Mouse (Mus musculus) lung, embryonic 14.5 days (tissue): ENCODE results near the gene Gjb1. TPM values are rescaled to one million over a fixed set of nuclear protein-coding genes. Genes with fewer than 3 reads are reported as not detected.
A peak's percentile ranks its signal among the peaks of the same experiment; 100 is the strongest.
"Not testable (repeated sequence)": the region's sequence is repeated elsewhere in the genome, so short reads cannot be mapped to it uniquely, and the experiment has no call there.

Source experiments
- ATAC-seq: fragments of 200-750 bp; cut with Nextera tagmentation; 2 replicates; pipeline ENCODE4 v1.8.0; 2017; ENCODE audit warnings: mild to moderate bottlenecking, moderate TSS enrichment, moderate library complexity; ENCODE audit not compliant: insufficient read depth
- DNase-seq: peaks from one replicate; pipeline ENCODE4 v3.0.0-alpha.2; 2015
- H3K27ac ChIP-seq: fragments of 300-500 bp; sonication (generic); 2 replicates; pipeline ENCODE4 v1.5.1; 2014; ENCODE audit warnings: low read depth, mild to moderate bottlenecking, moderate library complexity
- H3K27me3 ChIP-seq: fragments of 300-500 bp; sonication (generic); 2 replicates; pipeline ENCODE4 v1.6.1; 2014; ENCODE audit warnings: low read length, control low read depth; ENCODE audit not compliant: insufficient read depth
- H3K36me3 ChIP-seq: fragments of 300-500 bp; sonication (generic); 2 replicates; pipeline ENCODE4 v1.6.1; 2014; ENCODE audit warnings: control low read depth; ENCODE audit not compliant: insufficient read depth
- H3K4me1 ChIP-seq: fragments of 300-500 bp; sonication (generic); 2 replicates; pipeline ENCODE4 v1.6.1; 2014; ENCODE audit warnings: antibody characterized with exemption, control low read depth; ENCODE audit not compliant: insufficient read depth
- H3K4me2 ChIP-seq: fragments of 300-500 bp; sonication (generic); 2 replicates; pipeline ENCODE4 v1.6.1; 2014; ENCODE audit warnings: mild to moderate bottlenecking
- H3K4me3 ChIP-seq: fragments of 300-500 bp; sonication (generic); 2 replicates; pipeline ENCODE4 v1.5.1; 2014; ENCODE audit warnings: low read depth, low read length
- H3K9ac ChIP-seq: fragments of 300-500 bp; sonication (generic); 2 replicates; pipeline ENCODE4 v1.6.1; 2014
- H3K9me3 ChIP-seq: fragments of 300-500 bp; sonication (generic); 2 replicates; pipeline ENCODE4 v1.6.1; 2016; ENCODE audit warnings: low read depth, low read length, control low read depth
- CTCF ChIP-seq: IDR thresholded peaks from 2 replicates; pipeline ENCODE4 v1.5.1; 2016; ENCODE audit warnings: antibody characterized with exemption, low read depth
- WGBS: fragments of 180-500 bp; shearing (Covaris S2); extraction: QIAGEN DNeasy Blood & Tissue Kit; methylation state at CpG from one replicate; pipeline ENCODE4 v1.1.7; 2014; 5-methylcytosine and 5-hydroxymethylcytosine counted together
- polyA plus RNA-seq: library from polyadenylated mRNA; unstranded; fragments of >200 nt; fragmentation: Nextera tagmentation; extraction: Ambion mirVana; gene quantifications from 2 replicates; pipeline ENCODE4 v1.2.1, GENCODE M21; 2014

Gene Gjb1
- polyA plus RNA-seq, 1 experiment from 2014 or later, result 0.67 TPM

DNA sequence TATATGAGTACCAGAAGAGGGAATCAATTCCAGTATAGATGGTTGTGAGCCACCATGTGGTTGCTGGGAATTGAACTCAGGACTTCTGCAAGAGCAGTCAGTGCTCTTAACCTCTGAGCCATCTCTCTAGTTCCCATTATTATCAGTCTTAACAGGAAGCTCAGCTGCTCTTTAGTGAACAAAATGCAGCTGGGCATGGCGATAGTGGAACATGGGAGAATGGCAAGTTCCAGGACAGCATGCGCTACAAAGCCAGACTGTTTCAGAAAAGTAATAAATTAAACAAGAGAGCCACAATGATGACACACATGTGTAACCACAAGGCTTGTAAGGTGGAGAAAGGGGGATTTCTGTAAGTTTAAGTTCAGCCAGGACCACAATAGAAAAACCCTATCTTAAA is 30.7 kb upstream of the Gjb1 start:
- Histone ChIP-seq H3K9ac (no peak overlapping the region), H3K4me3 (no peak overlapping the region), H3K27me3 (no peaks in the 10 kb centered on the region), H3K27ac (no peak overlapping the region), H3K4me2 (no peak overlapping the region), H3K36me3 (no peaks in the 10 kb centered on the region), H3K4me1 (no peaks in the 10 kb centered on the region), H3K9me3 (no peaks in the 10 kb centered on the region)
- DNase-seq, result no peak
- WGBS, result 79% methylated on average over 2 of the region's 2 CpGs
- ATAC-seq, result no peak
- TF ChIP-seq CTCF, result no peak

DNA sequence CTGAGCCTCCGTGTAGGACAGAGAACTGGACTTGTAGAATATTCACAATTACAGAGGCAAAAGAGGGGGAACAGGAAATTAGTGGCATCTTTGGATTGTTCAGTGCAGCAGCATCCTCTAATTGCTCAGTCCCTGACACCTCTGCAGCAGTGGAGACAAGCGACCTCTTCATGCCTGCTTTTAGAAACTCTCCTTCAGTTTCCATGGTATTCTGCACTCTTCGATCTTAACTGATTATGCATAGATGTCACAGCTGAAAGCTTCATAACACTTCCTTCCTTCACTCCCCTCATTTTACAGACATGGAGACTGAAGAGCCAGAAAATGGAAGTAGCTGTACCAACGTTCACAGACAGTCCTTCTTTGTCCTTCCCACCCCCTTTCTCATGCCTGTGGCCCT is 29.7 kb upstream of the Gjb1 start:
- Histone ChIP-seq H3K4me3 (no peak overlapping the region), H3K27me3 (no peaks in the 10 kb centered on the region), H3K27ac (no peak overlapping the region), H3K4me2 (no peak overlapping the region), H3K9me3 (no peaks in the 10 kb centered on the region), H3K4me1 (no peaks in the 10 kb centered on the region), H3K9ac (no peak overlapping the region), H3K36me3 (no peaks in the 10 kb centered on the region)
- TF ChIP-seq CTCF, result no peak
- WGBS, result 38% methylated on average over 4 of the region's 4 CpGs
- ATAC-seq (no peak), DNase-seq (no peak)

DNA sequence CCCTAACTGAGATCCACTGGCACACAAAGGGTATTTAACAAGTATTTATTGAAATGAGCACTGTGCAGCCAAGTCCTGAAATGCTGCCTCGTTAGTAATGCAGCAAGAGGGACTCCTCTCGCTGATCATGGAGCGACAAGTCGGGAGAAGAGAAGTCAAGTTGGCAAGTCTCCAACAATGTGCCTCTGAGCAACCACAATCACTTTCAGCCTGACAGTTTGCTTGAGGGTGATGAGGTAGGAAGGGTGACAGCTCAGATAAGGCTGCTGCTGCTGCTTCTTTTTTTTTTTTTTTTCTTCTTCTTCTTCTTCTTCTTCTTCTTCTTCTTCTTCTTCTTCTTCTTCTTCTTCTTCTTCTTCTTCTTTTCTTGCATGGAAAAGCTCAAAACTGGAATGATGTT is 25.0 kb upstream of the Gjb1 start:
- no peaks in the 10 kb centered on the region for H3K27me3 ChIP-seq
- H3K9ac ChIP-seq, result no peak overlapping the region
- WGBS, result 19% methylated on average over 4 of the region's 4 CpGs
- TF ChIP-seq CTCF, result no peak
- H3K4me1 ChIP-seq, result no peaks in the 10 kb centered on the region
- peak; percentile 75 for DNase-seq
- H3K4me3 ChIP-seq, result no peak overlapping the region
- no peaks in the 10 kb centered on the region for H3K36me3 ChIP-seq
- ATAC-seq, result peak; percentile 63; the same call in 1 of the 2 replicates
- H3K9me3 ChIP-seq, result no peaks in the 10 kb centered on the region
- no peak overlapping the region for H3K27ac ChIP-seq
- no peak overlapping the region for H3K4me2 ChIP-seq

DNA sequence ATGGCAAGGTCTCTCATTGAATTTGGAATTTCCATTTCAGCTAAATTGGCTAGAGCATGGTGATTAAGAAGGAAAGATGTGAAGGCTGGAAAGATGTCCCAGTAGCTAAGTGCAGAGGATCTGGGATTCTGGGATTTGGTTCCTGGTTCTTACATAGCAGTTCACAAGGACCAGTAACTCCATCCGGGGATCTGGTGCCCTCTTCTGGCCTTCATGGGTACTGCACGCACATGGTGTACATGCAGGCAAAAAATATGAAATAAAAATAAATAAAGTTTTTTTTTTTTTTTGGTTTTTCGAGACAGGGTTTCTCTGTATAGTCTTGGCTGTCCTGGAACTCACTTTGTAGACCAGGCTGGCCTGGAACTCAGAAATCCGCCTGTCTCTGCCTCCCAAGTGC is 17.3 kb upstream of the Gjb1 start:
- peak; percentile 19 for DNase-seq
- 66% methylated on average over 4 of the region's 4 CpGs for WGBS
- peak; percentile 36; the same call in 1 of the 2 replicates for TF ChIP-seq CTCF
- not testable (repeated sequence) for H3K4me3 ChIP-seq, H3K4me1 ChIP-seq, H3K36me3 ChIP-seq, H3K4me2 ChIP-seq, H3K9ac ChIP-seq, ATAC-seq, H3K27me3 ChIP-seq, H3K27ac ChIP-seq, H3K9me3 ChIP-seq

DNA sequence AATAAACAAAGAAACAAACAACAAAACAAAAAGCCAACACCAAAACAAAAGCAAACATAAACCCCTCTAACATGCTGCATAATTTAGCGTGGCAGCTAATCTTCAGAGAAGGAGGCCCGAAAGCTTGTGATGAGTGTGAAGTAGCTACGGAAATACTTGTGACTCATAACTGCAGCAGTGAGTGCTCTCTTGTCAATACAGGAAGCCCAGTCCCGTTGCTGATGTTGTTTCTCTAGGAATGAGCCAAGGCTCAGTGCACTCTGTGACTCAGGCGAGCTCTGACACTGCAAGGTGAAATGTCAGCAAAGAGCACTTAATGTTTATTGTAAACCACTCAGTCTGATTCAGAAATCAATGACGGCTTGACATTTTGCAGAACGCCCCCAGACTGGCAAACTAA is 7.2 kb upstream of the Gjb1 start:
- no peaks in the 10 kb centered on the region for H3K36me3 ChIP-seq
- no peaks in the 10 kb centered on the region for H3K9me3 ChIP-seq
- TF ChIP-seq CTCF, result no peak
- H3K4me1 ChIP-seq, result no peaks in the 10 kb centered on the region
- no peak for ATAC-seq
- no peak for DNase-seq
- H3K27ac ChIP-seq, result no peak overlapping the region
- H3K9ac ChIP-seq, result no peak overlapping the region
- WGBS, result 44% methylated on average over 7 of the region's 7 CpGs
- no peak overlapping the region for H3K4me2 ChIP-seq
- no peak overlapping the region for H3K4me3 ChIP-seq
- H3K27me3 ChIP-seq, result no peaks in the 10 kb centered on the region

DNA sequence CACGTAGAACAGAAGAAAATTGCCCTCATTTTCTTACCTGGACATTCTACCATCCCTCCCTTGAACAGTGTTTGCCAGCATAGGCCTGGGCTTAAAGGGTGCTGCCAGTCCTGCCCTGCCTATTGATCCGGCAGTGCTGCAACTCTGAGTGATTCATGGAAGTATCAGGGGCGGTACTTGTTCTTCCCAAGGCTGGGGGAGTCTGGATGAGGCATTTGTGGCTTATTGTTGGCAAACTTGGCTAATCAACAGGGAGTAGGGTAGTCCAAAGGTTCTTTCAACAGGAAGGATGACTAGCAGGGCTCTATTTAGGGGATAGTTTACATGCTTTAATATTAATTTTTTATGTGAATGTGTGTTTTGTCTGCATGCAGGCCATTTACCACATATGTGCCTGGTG is 5.6 kb upstream of the Gjb1 start:
- Histone ChIP-seq H3K4me1 (no peaks in the 10 kb centered on the region), H3K36me3 (no peaks in the 10 kb centered on the region), H3K9me3 (no peaks in the 10 kb centered on the region), H3K27ac (no peak overlapping the region), H3K27me3 (no peaks in the 10 kb centered on the region), H3K9ac (no peak overlapping the region), H3K4me3 (no peak overlapping the region), H3K4me2 (no peak overlapping the region)
- no peak for DNase-seq
- WGBS, result 61% methylated on average over 3 of the region's 3 CpGs
- no peak for TF ChIP-seq CTCF
- ATAC-seq, result no peak

DNA sequence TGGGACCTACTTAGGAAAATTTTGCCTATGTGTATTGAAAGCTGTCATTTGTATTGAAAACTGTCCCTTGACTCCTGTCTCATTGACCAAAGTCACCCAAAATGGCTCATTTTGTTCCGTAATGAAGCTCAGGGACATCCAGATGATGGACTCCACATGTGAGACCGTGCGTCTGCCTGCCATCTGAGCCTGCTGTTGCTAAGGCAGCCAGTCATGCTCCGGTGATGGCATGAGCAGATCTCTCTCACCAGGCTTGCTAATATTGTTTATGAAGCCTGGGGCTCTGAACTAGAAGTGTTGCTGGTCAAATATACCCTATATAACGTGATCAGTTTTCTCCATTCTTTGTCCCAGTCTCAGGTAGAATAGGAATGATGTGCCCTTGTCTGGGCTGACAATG is 3.2 kb upstream of the Gjb1 start:
- no peak for ATAC-seq
- H3K9me3 ChIP-seq, result no peaks in the 10 kb centered on the region
- no peak for TF ChIP-seq CTCF
- no peak overlapping the region for H3K27ac ChIP-seq
- no peaks in the 10 kb centered on the region for H3K36me3 ChIP-seq
- H3K4me3 ChIP-seq, result no peak overlapping the region
- DNase-seq, result no peak
- H3K27me3 ChIP-seq, result no peaks in the 10 kb centered on the region
- H3K4me2 ChIP-seq, result no peak overlapping the region
- H3K9ac ChIP-seq, result no peak overlapping the region
- no peaks in the 10 kb centered on the region for H3K4me1 ChIP-seq
- WGBS, result 57% methylated on average over 5 of the region's 5 CpGs

DNA sequence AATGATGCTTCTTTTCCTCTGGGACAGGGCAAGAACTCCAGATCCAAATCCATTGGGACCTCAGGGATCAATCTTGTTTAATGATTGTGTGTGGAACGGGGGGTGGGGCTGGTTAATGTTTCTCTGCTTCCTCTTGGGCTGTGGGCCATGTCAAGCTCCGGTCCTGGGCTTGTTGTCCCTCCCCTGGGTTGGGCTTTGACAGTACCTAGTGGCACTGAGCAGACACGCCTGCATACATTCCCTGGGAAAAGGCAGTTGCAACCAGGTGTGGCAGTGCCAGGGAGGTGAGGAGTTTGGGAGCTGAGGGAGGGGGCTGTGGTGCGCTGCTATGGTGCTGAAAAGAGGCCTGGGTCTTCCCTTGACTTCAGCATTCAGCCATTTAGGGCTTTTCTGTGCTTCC is 898 bp downstream of the Gjb1 start:
- 51% methylated on average over 4 of the region's 4 CpGs for WGBS
- no peaks in the 10 kb centered on the region for H3K36me3 ChIP-seq
- H3K27ac ChIP-seq, result no peak overlapping the region
- H3K27me3 ChIP-seq, result 0 out of 2 replicates have a peak, but pooled peaks cover 3% of the 10 kb centered on the region
- no peaks in the 10 kb centered on the region for H3K4me1 ChIP-seq
- no peak overlapping the region for H3K9ac ChIP-seq
- DNase-seq (no peak), ATAC-seq (no peak)
- TF ChIP-seq CTCF, result no peak
- H3K4me2 ChIP-seq, result no peak overlapping the region
- no peak overlapping the region for H3K4me3 ChIP-seq
- H3K9me3 ChIP-seq, result no peaks in the 10 kb centered on the region
